Comparison of ENCODE assay signal across 9 mouse cellular contexts in genomic region chr14:104453824-104454223, GRCm38 (mm10). TPM values are rescaled to one million over a fixed set of nuclear protein-coding genes. Genes with fewer than 3 reads are reported as not detected.
A peak's percentile ranks its signal among the peaks of the same experiment; 100 is the strongest.
DNase-seq lines count a peak whose midpoint lies in the region; ATAC-seq and TF ChIP-seq lines count a peak whose summit lies in the region.
"Had no signal": no experiment of that assay in that cellular context is flagged by ENCODE, and none has a peak within 500 bp of the region (broad histone marks: within the 10 kb centered on the region; RNA-seq: fewer than 3 reads in every experiment).

No protein-coding gene starts in this region.

- H3K36me3 ChIP-seq in hindbrain, embryonic 10.5 days: no peaks in the 10 kb centered on the region
- no peaks in the 10 kb centered on the region for H3K36me3 ChIP-seq in hindbrain, embryonic 13.5 days
- no peaks in the 10 kb centered on the region for H3K36me3 ChIP-seq in stomach, postnatal 0 days (ENCODE audit: control insufficient read depth, insufficient read depth, low read length)
- H3K36me3 ChIP-seq: limb, embryonic 12.5 days had no signal

- no peak for ATAC-seq in hindbrain, embryonic 13.5 days (ENCODE audit: low FRiP score)
- ATAC-seq in stomach, postnatal 0 days (ENCODE audit: low FRiP score, low TSS enrichment): no peak
- ATAC-seq in megakaryocyte, adult 5-6 weeks (ENCODE audit: poor library complexity, severe bottlenecking): no peak

- TF ChIP-seq EP300 in stomach, postnatal 0 days (optimal IDR thresholded peaks at IDR 0.05): no peak

- intact Hi-C loops in left cerebral cortex, postnatal 36 days (cut with DNase I): no loop called here

- TF ChIP-seq CTCF in stomach, postnatal 0 days (IDR thresholded peaks at IDR 0.05; ENCODE audit: low read depth): no peak

- WGBS in hindbrain, embryonic 10.5 days: 16% methylated on average over 4 of the region's 4 CpGs
- 15% methylated on average over 4 of the region's 4 CpGs for WGBS in hindbrain, embryonic 13.5 days
- WGBS in stomach, postnatal 0 days: 11% methylated on average over 4 of the region's 4 CpGs

- H3K9ac ChIP-seq in hindbrain, embryonic 13.5 days: no peak overlapping the region
- no peak overlapping the region for H3K9ac ChIP-seq in stomach, postnatal 0 days (ENCODE audit: low read length)
- H3K9ac ChIP-seq: limb, embryonic 12.5 days had no signal

- peaks cover 46% of the 10 kb centered on the region for H3K27me3 ChIP-seq in hindbrain, embryonic 10.5 days (ENCODE audit: insufficient read depth, poor library complexity, severe bottlenecking)
- H3K27me3 ChIP-seq in hindbrain, embryonic 13.5 days: peaks cover 65% of the 10 kb centered on the region
- peaks cover 8% of the 10 kb centered on the region; the same call in 1 of the 2 replicates for H3K27me3 ChIP-seq in stomach, postnatal 0 days (ENCODE audit: control insufficient read depth, insufficient read depth, low read length)

- DNase-seq in hindbrain, embryonic 10.5 days (ENCODE audit: low spot score): peak; percentile 72
- peak; percentile 69 for DNase-seq in 3T3-L1 (ENCODE audit: low read depth, low spot score)
- peak; percentile 84 for DNase-seq in NIH3T3 (ENCODE audit: low read depth)
- DNase-seq in induced T-regulatory cell, adult 2 months (ENCODE audit: low read depth): peak; percentile 54
- peak; percentile 75 for DNase-seq in stomach, postnatal 0 days (ENCODE audit: low spot score)
- no peak for DNase-seq in left cerebral cortex, postnatal 36 days (ENCODE audit: low spot score in 2 of 2)

- no peaks in the 10 kb centered on the region for H3K4me1 ChIP-seq in hindbrain, embryonic 10.5 days (replicated peaks)
- H3K4me1 ChIP-seq in hindbrain, embryonic 13.5 days (replicated peaks): peaks cover 1% of the 10 kb centered on the region; the same call in 1 of the 2 replicates
- no peaks in the 10 kb centered on the region for H3K4me1 ChIP-seq in stomach, postnatal 0 days (replicated peaks; ENCODE audit: control insufficient read depth, insufficient read depth)
- H3K4me1 ChIP-seq: limb, embryonic 12.5 days had no signal

- H3K9me3 ChIP-seq in hindbrain, embryonic 10.5 days: no peaks in the 10 kb centered on the region
- no peaks in the 10 kb centered on the region for H3K9me3 ChIP-seq in hindbrain, embryonic 13.5 days
- no peaks in the 10 kb centered on the region for H3K9me3 ChIP-seq in stomach, postnatal 0 days (ENCODE audit: control insufficient read depth, low read length)
- H3K9me3 ChIP-seq: limb, embryonic 12.5 days had no signal

- no peak overlapping the region for H3K4me3 ChIP-seq in hindbrain, embryonic 10.5 days
- no peak overlapping the region for H3K4me3 ChIP-seq in hindbrain, embryonic 13.5 days
- H3K4me3 ChIP-seq in stomach, postnatal 0 days (ENCODE audit: low read depth, low read length): no peak overlapping the region
- H3K4me3 ChIP-seq: limb, embryonic 12.5 days had no signal

- H3K27ac ChIP-seq in hindbrain, embryonic 10.5 days: no peak overlapping the region
- no peak overlapping the region for H3K27ac ChIP-seq in hindbrain, embryonic 13.5 days
- H3K27ac ChIP-seq in stomach, postnatal 0 days (replicated peaks): no peak overlapping the region
- H3K27ac ChIP-seq: limb, embryonic 12.5 days had no signal

- no peak overlapping the region for H3K4me2 ChIP-seq in hindbrain, embryonic 13.5 days
- no peak overlapping the region for H3K4me2 ChIP-seq in stomach, postnatal 0 days (replicated peaks; ENCODE audit: low read depth)
- H3K4me2 ChIP-seq: limb, embryonic 12.5 days had no signal

RNA-seq across cellular contexts. Expression of gene Pou4f1, which starts 14.0 kb away (rescaled TPM):
- polyA plus RNA-seq in hindbrain, embryonic 10.5 days (2016; fragmentation: Nextera tagmentation; extraction: Ambion mirVana): 26.6 and 40.7 TPM in 2 replicates
- polyA plus RNA-seq in hindbrain, embryonic 13.5 days (2015; fragmentation: Nextera tagmentation; extraction: Ambion mirVana): 83.5 and 84.1 TPM in 2 replicates
- polyA plus RNA-seq in stomach, postnatal 0 days (2015; fragmentation: Nextera tagmentation; extraction: Ambion mirVana): 0.19 and 0.41 TPM in 2 replicates
- not detected in 2 replicates for total RNA-seq in megakaryocyte, adult 5-6 weeks (2015)
- total RNA-seq in megakaryocyte, adult 5-6 weeks (2017): not detected in 2 replicates
- not detected for total RNA-seq in left cerebral cortex, postnatal 36 days (2021)

Comparison
In these comparisons a context has a peak if more than half of its experiments do, and no peak if none do; other contexts are left out.
1. DNase-seq: peak in hindbrain, embryonic 10.5 days (single experiment), 3T3-L1 (single experiment), NIH3T3 (single experiment), induced T-regulatory cell, adult 2 months (single experiment) and stomach, postnatal 0 days (single experiment); none in left cerebral cortex, postnatal 36 days (0 of 2).
2. RNA of gene Pou4f1, which starts 14.0 kb away (polyA plus RNA-seq): 83.5 to 84.1 TPM in hindbrain, embryonic 13.5 days and 26.6 to 40.7 TPM in hindbrain, embryonic 10.5 days; 0.19 to 0.41 TPM in stomach, postnatal 0 days; every median in the first group is over 10 times any median in the second.